Mouse (Mus musculus): ENCODE measurements around the gene Ppp1r14d.

Gene Ppp1r14d

GRCm38 (mm10) chr2:119229775-119230704 is at the start of gene Ppp1r14d:
Ppp1r14d (minus strand) TSS chr2:119229906.
- no peak for DNase-seq

- no peak for DNase-seq
Measured at GRCm38 (mm10) chr2:119277810-119278209, 48.1 kb upstream of the Ppp1r14d start.

- DNase-seq = no peak
Measured at GRCm38 (mm10) chr2:119276926-119277325, 47.2 kb upstream of the Ppp1r14d start.

- DNase-seq = no peak
Measured at GRCm38 (mm10) chr2:119274126-119274525, 44.4 kb upstream of the Ppp1r14d start.

GRCm38 (mm10) chr2:119270643-119271331 is 41.1 kb upstream of the Ppp1r14d start, which contains the start of gene Rhov:
Rhov (minus strand) TSS chr2:119271272.
- DNase-seq = peak; percentile 80

- no peak for DNase-seq
Measured at GRCm38 (mm10) chr2:119270286-119270642, 40.6 kb upstream of the Ppp1r14d start.

GRCm38 (mm10) chr2:119263813-119264212 is 34.1 kb upstream of the Ppp1r14d start:
- no peak for DNase-seq

- no peak for DNase-seq
Measured at GRCm38 (mm10) chr2:119262978-119263377, 33.3 kb upstream of the Ppp1r14d start.

- no peak for DNase-seq
Measured at GRCm38 (mm10) chr2:119261326-119261725, 31.6 kb upstream of the Ppp1r14d start.

GRCm38 (mm10) chr2:119260518-119260917 is 30.8 kb upstream of the Ppp1r14d start:
- no peak for DNase-seq

GRCm38 (mm10) chr2:119254976-119255375 is 25.3 kb upstream of the Ppp1r14d start:
- DNase-seq = no peak

- peak; percentile 82 for DNase-seq
Measured at GRCm38 (mm10) chr2:119250826-119251478, 21.2 kb upstream of the Ppp1r14d start.

GRCm38 (mm10) chr2:119250377-119250776 is 20.7 kb upstream of the Ppp1r14d start:
- DNase-seq = no peak

GRCm38 (mm10) chr2:119249592-119250061 is 19.9 kb upstream of the Ppp1r14d start:
- DNase-seq = no peak

GRCm38 (mm10) chr2:119247904-119248303 is 18.2 kb upstream of the Ppp1r14d start:
- DNase-seq = no peak

GRCm38 (mm10) chr2:119245246-119245645 is 15.5 kb upstream of the Ppp1r14d start:
- DNase-seq = no peak

GRCm38 (mm10) chr2:119242548-119242947 is 12.8 kb upstream of the Ppp1r14d start:
- no peak for DNase-seq

- no peak for DNase-seq
Measured at GRCm38 (mm10) chr2:119240819-119241186, 11.1 kb upstream of the Ppp1r14d start.

GRCm38 (mm10) chr2:119240075-119240818 is 10.5 kb upstream of the Ppp1r14d start:
- no peak for DNase-seq

GRCm38 (mm10) chr2:119238671-119239070 is 9.0 kb upstream of the Ppp1r14d start:
- no peak for DNase-seq

- no peak for DNase-seq
Measured at GRCm38 (mm10) chr2:119237871-119238220, 8.1 kb upstream of the Ppp1r14d start.

GRCm38 (mm10) chr2:119237210-119237870 is 7.6 kb upstream of the Ppp1r14d start, which contains the start of gene Spint1:
Spint1 (plus strand) TSS chr2:119237362.
- no peak for DNase-seq
